Mouse (Mus musculus) midbrain, embryonic 14.5 days (tissue): Measurements from ENCODE around the gene Rhog. TPM values are rescaled to one million over a fixed set of nuclear protein-coding genes. Genes with fewer than 3 reads are reported as not detected.
A peak's percentile ranks its signal among the peaks of the same experiment; 100 is the strongest.
"Not testable (repeated sequence)": the region's sequence is repeated elsewhere in the genome, so short reads cannot be mapped to it uniquely, and the experiment has no call there.

Experiments
- ATAC-seq: fragments of 200-750 bp; cut with Nextera tagmentation; 2 replicates; pipeline ENCODE4 v1.8.0; 2017; ENCODE audit warnings: moderate number of reproducible peaks, moderate library complexity; ENCODE audit not compliant: low FRiP score, low TSS enrichment
- DNase-seq: peaks from one replicate; pipeline ENCODE4 v3.0.0-alpha.2; 2015
- H3K27ac ChIP-seq: fragments of 300-500 bp; sonication (generic); replicated peaks from 2 replicates; pipeline ENCODE4 v1.5.1; 2014; ENCODE audit warnings: mild to moderate bottlenecking, low read depth, low read length, moderate library complexity
- H3K27me3 ChIP-seq: fragments of 300-500 bp; sonication (generic); 2 replicates; pipeline ENCODE4 v1.6.1; 2014; ENCODE audit warnings: low read length, control low read depth, mixed read lengths; ENCODE audit not compliant: control insufficient read depth, insufficient read depth
- H3K36me3 ChIP-seq: fragments of 300-500 bp; sonication (generic); 2 replicates; pipeline ENCODE4 v1.6.1; 2014; ENCODE audit warnings: low read length, control low read depth; ENCODE audit not compliant: control insufficient read depth, insufficient read depth
- H3K4me1 ChIP-seq: fragments of 300-500 bp; sonication (generic); 2 replicates; pipeline ENCODE4 v1.6.1; 2014; ENCODE audit warnings: mild to moderate bottlenecking, antibody characterized with exemption, low read length, control low read depth; ENCODE audit not compliant: control insufficient read depth, insufficient read depth
- H3K4me2 ChIP-seq: fragments of 300-500 bp; sonication (generic); 2 replicates; pipeline ENCODE4 v1.6.1; 2014; ENCODE audit warnings: mild to moderate bottlenecking, low read length, moderate library complexity
- H3K4me3 ChIP-seq: fragments of 300-500 bp; sonication (generic); replicated peaks from 2 replicates; pipeline ENCODE4 v1.5.1; 2014; ENCODE audit warnings: low read depth, low read length
- H3K9ac ChIP-seq: fragments of 300-500 bp; sonication (generic); replicated peaks from 2 replicates; pipeline ENCODE4 v1.6.1; 2014; ENCODE audit warnings: mild to moderate bottlenecking, low read length, moderate library complexity
- H3K9me3 ChIP-seq: fragments of 300-500 bp; sonication (generic); 2 replicates; pipeline ENCODE4 v1.6.1; 2016; ENCODE audit warnings: low read length, control low read depth, mixed read lengths; ENCODE audit not compliant: control insufficient read depth
- WGBS: fragments of 180-500 bp; shearing (Covaris S2); extraction: QIAGEN DNeasy Blood & Tissue Kit; methylation state at CpG from one replicate; pipeline ENCODE4 v1.1.7; 2014; 5-methylcytosine and 5-hydroxymethylcytosine counted together
- polyA plus RNA-seq: library from polyadenylated mRNA; unstranded; fragments of >200 nt; fragmentation: Nextera tagmentation; extraction: Ambion mirVana; gene quantifications from 2 replicates; pipeline ENCODE4 v1.2.1, GENCODE M21; 2014

The Rhog gene
- polyA plus RNA-seq, 1 experiment from 2014 or later = 15.7 TPM

DNA sequence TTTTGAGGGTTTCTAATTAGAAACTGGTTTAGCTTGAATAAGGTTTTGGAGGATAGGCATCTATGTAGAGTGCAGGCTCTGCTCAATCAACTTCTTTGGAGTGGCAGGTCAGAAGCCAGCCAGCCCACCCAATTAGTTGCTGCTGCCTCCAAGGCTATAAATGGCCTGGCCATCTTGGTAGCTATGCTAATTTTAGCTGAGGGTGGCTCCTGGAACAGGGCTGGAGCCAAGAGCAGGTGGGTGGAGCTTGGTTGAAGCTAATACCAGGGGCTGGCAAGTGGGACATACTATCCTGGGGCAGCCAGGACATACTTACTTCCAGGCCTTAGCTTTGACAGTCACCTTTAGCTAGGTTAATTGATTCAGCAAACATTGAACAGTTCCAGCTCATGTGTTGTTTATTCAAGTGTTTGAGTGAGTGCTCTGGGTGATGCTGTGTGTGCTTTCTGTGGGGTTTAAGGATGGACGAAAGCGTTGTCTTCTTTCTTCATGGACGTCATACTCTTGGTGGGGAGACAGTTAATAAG, 16.6 kb upstream of the Rhog start:
- Histone ChIP-seq H3K27ac (no peak overlapping the region), H3K27me3 (0 out of 2 replicates have a peak, but pooled peaks cover 4% of the 10 kb centered on the region), H3K9me3 (no peaks in the 10 kb centered on the region), H3K4me2 (no peak overlapping the region), H3K4me1 (peaks cover 6% of the 10 kb centered on the region), H3K9ac (no peak overlapping the region), H3K4me3 (no peak overlapping the region), H3K36me3 (no peaks in the 10 kb centered on the region)
- no peak for ATAC-seq
- DNase-seq = no peak
- 93% methylated on average over 3 of the region's 3 CpGs for WGBS

DNA sequence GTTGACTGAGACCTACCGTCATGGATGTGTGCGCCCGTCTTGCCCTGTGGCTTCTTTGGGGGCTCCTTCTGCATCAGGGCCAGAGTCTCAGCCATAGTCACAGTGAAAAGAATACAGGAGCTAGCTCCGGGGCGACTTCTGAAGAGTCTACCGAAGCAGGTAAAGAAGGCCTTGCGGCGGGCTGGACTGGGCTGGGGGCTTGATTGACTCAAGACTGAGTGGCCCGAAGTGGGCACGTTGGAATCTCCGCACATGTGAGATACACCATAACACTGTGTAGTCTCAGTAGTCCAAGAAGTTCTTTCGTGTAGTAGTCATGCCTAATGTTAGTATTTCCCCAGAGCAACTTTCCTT, 12.5 kb upstream of the Rhog start:
- Histone ChIP-seq H3K27me3 (0 out of 2 replicates have a peak, but pooled peaks cover 4% of the 10 kb centered on the region), H3K36me3 (no peaks in the 10 kb centered on the region), H3K9ac (peak overlapping the region; percentile 66), H3K4me1 (peaks cover 6% of the 10 kb centered on the region), H3K4me3 (peak overlapping the region; percentile 86), H3K27ac (no peak overlapping the region), H3K4me2 (peak overlapping the region; percentile 96), H3K9me3 (no peaks in the 10 kb centered on the region)
- ATAC-seq (no peak), DNase-seq (no peak)
- 5% methylated on average over 12 of the region's 12 CpGs for WGBS

GRCm38 (mm10) chr7:102267601-102268394, 11.9 kb upstream of the Rhog start, which contains the start of gene Stim1:
Gene Stim1 (plus strand): TSS chr7:102267806.
- peak within 1 kb of the TSS; percentile 96 for H3K4me2 ChIP-seq
- H3K4me1 ChIP-seq = peaks cover 6% of the 10 kb centered on the region
- H3K36me3 ChIP-seq = no peaks in the 10 kb centered on the region
- peak within 1 kb of the TSS; percentile 86 for H3K4me3 ChIP-seq
- H3K9ac ChIP-seq = peak within 1 kb of the TSS; percentile 66
- under 1% methylated on average over 72 of the region's 73 CpGs for WGBS
- no peak within 1 kb of the TSS; the same call in 1 of the 2 replicates for H3K27ac ChIP-seq
- H3K27me3 ChIP-seq = 0 out of 2 replicates have a peak, but pooled peaks cover 4% of the 10 kb centered on the region
- ATAC-seq (peak; percentile 77), DNase-seq (peak; percentile 63)
- no peaks in the 10 kb centered on the region for H3K9me3 ChIP-seq

- no peaks in the 10 kb centered on the region for H3K36me3 ChIP-seq
- 0 out of 2 replicates have a peak, but pooled peaks cover 4% of the 10 kb centered on the region for H3K27me3 ChIP-seq
- no peak overlapping the region; the same call in 1 of the 2 replicates for H3K27ac ChIP-seq
- DNase-seq = peak; percentile 97
- H3K9me3 ChIP-seq = no peaks in the 10 kb centered on the region
- H3K4me2 ChIP-seq = peak overlapping the region; percentile 96
- under 1% methylated on average over 34 of the region's 34 CpGs for WGBS
- H3K4me3 ChIP-seq = peak overlapping the region; percentile 86
- peak; percentile 91 for ATAC-seq
- H3K4me1 ChIP-seq = peaks cover 6% of the 10 kb centered on the region
- H3K9ac ChIP-seq = peak overlapping the region; percentile 66
Observed at GRCm38 (mm10) chr7:102267113-102267579, 11.3 kb upstream of the Rhog start.

GRCm38 (mm10) chr7:102266401-102267042, 10.7 kb upstream of the Rhog start:
- no peaks in the 10 kb centered on the region for H3K36me3 ChIP-seq
- ATAC-seq (peak; percentile 41), DNase-seq (no peak)
- H3K9ac ChIP-seq = no peak overlapping the region
- 55% methylated on average over 14 of the region's 14 CpGs for WGBS
- no peaks in the 10 kb centered on the region for H3K9me3 ChIP-seq
- H3K4me3 ChIP-seq = no peak overlapping the region
- peaks cover 6% of the 10 kb centered on the region for H3K4me1 ChIP-seq
- no peak overlapping the region for H3K27ac ChIP-seq
- H3K27me3 ChIP-seq = 0 out of 2 replicates have a peak, but pooled peaks cover 4% of the 10 kb centered on the region
- peak overlapping the region; percentile 96 for H3K4me2 ChIP-seq

- H3K4me2 ChIP-seq, H3K9me3 ChIP-seq, H3K27me3 ChIP-seq, H3K27ac ChIP-seq, H3K4me1 ChIP-seq, H3K36me3 ChIP-seq, H3K4me3 ChIP-seq, DNase-seq, ATAC-seq, H3K9ac ChIP-seq: not testable (repeated sequence)
- WGBS = 92% methylated on average over 10 of the region's 10 CpGs
Observed at GRCm38 (mm10) chr7:102266021-102266400, 10.2 kb upstream of the Rhog start.

- no peak overlapping the region for H3K27ac ChIP-seq
- no peaks in the 10 kb centered on the region for H3K27me3 ChIP-seq
- no peaks in the 10 kb centered on the region for H3K36me3 ChIP-seq
- no peak overlapping the region for H3K4me3 ChIP-seq
- H3K9ac ChIP-seq = no peak overlapping the region
- H3K4me1 ChIP-seq = no peaks in the 10 kb centered on the region
- no peak overlapping the region for H3K4me2 ChIP-seq
- no peaks in the 10 kb centered on the region for H3K9me3 ChIP-seq
- no peak for ATAC-seq
- DNase-seq = no peak
- WGBS = 83% methylated on average over 2 of the region's 2 CpGs
Observed at GRCm38 (mm10) chr7:102263020-102263419, 7.2 kb upstream of the Rhog start.

GRCm38 (mm10) chr7:102260518-102260917, 4.7 kb upstream of the Rhog start:
- H3K4me1 ChIP-seq = no peaks in the 10 kb centered on the region
- no peaks in the 10 kb centered on the region for H3K36me3 ChIP-seq
- DNase-seq (no peak), ATAC-seq (no peak)
- H3K9me3 ChIP-seq = no peaks in the 10 kb centered on the region
- H3K4me3 ChIP-seq = no peak overlapping the region
- H3K27ac ChIP-seq = no peak overlapping the region
- no peak overlapping the region for H3K4me2 ChIP-seq
- WGBS = 92% methylated on average over 1 of the region's 1 CpGs
- no peaks in the 10 kb centered on the region for H3K27me3 ChIP-seq
- H3K9ac ChIP-seq = no peak overlapping the region
